Mouse (Mus musculus): ENCODE results near the gene Zbtb46. TPM values are rescaled to one million over a fixed set of nuclear protein-coding genes. Genes with fewer than 3 reads are reported as not detected.

The Zbtb46 gene
- polyA plus RNA-seq, 1 experiment: 9.9 TPM

- no peak for DNase-seq (ENCODE audit: low read depth)
Measured at GRCm38 (mm10) chr2:181409643-181410042, 49.6 kb downstream of the Zbtb46 start.

DNA sequence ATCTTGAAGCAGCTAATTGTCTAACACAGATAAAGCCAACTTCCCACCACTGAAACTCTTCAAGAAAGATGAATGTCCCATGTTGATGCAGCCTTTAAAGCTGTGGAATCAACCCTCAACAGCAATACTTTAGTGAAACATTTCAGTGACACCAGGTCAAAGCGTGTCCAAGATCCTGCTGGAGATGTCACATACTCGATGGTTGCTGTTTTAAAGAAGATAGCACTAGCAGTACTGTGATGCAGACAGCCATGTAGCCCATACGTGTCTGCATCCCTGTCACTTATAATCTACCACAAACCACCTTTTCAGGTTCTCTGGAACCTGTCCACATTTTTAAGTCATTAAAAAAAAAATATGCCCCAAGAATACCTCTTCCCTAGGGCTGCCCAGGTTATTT, 55.5 kb downstream of the Zbtb46 start:
- no peak for DNase-seq (ENCODE audit: low read depth)

GRCm38 (mm10) chr2:181401497-181401896, 57.7 kb downstream of the Zbtb46 start:
- DNase-seq (ENCODE audit: low read depth): no peak

DNA sequence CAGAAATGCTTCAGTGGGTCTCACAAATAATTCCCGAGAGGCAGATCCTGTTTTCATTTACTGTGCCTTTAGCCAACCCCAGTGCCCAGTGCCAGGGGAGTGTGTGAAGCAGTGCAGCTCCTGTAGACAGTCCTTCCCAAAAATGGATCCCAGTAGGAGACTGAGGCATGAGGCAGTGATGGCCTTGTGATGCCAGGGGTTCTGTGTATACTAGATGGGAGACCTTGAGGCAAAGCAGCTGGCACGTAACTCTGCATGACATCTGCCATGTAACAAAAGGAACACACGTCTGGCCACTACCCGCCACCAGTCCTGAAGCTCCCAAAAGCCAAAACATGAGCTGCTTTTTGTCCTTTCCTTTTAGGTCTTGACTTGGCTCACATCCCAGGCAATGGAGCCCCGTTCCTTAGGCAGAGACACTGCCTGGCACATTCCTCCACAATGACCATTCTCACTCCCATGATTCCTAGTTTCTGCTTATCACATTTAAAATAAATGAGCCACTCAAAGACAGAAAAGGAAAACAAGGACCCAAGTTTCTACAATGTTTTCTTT, 61.9 kb downstream of the Zbtb46 start:
- DNase-seq (ENCODE audit: low read depth): no peak

GRCm38 (mm10) chr2:181394086-181394485, 65.1 kb downstream of the Zbtb46 start:
- no peak for DNase-seq (ENCODE audit: low read depth)

DNA sequence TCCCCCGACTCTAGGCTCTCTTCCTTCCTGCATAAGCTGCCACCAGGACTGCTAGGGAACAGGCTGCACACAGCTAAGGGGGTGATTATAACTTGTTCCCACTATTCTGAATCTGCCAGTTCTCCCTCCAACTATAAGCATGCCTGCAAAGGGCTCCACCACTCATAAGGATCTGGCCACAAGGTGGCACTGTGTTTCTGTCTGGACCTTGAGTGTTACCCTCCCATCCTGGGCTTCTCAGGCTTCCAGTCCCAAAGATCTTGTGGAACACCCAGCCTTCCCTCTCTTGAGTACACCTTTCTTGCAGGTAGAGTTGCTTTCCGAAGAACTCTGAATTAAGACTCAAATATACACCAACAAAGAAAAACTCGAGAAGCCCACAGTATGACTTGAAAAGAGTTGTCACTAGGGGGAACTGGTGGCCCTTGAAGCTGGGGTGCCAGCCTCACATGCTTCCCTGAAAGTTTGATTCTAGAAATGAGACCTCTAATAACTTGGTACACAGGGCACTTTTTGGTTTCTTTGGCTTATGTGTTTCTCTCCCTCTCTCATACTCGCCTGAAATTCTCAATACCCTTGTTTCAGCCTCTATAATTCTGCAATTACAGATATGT, 66.5 kb downstream of the Zbtb46 start:
- no peak for DNase-seq (ENCODE audit: low read depth)

- no peak for DNase-seq (ENCODE audit: low read depth)
Measured at GRCm38 (mm10) chr2:181391541-181391940, 67.7 kb downstream of the Zbtb46 start.

DNA sequence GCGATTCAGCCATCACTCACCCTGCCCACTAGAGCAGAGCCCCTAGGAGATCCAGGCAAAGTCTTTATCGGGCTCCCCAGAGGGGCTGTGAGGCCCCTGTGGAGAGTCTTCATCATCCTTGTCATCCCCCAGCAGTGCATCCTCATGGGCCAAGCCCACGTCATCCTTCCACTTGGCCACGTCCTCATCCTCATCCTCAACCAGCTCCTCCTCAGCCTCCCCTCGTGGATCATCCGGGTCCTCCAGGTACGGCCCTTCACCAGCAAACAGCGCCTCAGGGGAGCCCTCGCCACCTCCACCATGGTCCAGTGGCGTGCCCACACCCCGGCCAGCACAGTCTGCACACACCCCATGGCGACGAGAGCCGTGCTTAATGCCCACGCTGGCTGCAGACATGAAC, 68.2 kb downstream of the Zbtb46 start:
- no peak for DNase-seq (ENCODE audit: low read depth)

GRCm38 (mm10) chr2:181390136-181390870, 68.9 kb downstream of the Zbtb46 start:
- no peak for DNase-seq (ENCODE audit: low read depth)

DNA sequence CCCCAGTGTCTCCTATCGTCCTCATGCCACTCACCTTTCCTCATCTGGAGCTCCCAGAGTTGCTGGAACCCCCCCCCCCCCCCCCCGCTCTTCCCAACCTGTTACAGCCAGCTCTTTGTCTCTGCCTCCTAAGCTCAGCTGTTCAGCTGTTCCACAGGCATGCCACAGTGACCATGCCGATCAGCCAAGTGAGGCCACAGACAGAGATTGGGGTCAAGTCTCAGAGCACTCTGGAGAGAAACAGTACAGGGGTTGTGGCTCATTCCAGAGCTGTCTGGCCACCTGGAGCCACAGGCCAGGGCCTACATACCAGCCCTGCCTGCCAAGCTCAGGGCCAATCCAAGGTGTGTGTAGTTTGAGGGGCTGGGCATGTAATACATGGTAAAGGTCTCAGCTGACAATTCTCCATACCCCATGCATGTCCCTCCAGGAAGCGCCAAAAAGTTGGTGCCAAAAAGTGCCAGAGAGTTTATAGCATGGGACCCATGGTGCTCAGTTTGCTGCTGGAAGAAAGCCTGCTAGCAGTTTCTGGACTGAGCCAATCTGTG, 72.5 kb downstream of the Zbtb46 start:
- no peak for DNase-seq (ENCODE audit: low read depth)

DNA sequence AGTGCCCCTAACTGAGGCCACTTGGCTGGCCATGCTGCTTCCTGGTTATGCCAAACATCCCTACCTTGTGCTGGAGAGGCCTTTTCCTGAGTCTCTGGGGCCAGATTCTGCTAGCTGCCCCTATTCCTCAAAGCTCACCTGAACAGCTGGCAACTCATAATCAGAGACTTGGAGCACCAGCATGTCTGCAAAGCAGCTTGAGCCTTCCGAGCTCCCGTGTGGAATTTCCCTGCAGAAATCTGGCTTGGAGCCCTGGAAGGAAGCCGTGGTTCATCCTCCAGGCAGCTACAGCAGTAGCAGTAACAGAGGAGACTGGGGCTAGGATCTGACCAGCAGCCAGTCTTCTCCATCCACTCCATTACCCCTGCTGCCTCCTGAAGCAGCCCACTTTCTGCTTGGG, 73.3 kb downstream of the Zbtb46 start:
- DNase-seq (ENCODE audit: low read depth): no peak

- no peak for DNase-seq (ENCODE audit: low read depth)
Measured at GRCm38 (mm10) chr2:181384919-181385391, 74.3 kb downstream of the Zbtb46 start.

- no peak for DNase-seq (ENCODE audit: low read depth)
Measured at GRCm38 (mm10) chr2:181384463-181384862, 74.8 kb downstream of the Zbtb46 start.

DNA sequence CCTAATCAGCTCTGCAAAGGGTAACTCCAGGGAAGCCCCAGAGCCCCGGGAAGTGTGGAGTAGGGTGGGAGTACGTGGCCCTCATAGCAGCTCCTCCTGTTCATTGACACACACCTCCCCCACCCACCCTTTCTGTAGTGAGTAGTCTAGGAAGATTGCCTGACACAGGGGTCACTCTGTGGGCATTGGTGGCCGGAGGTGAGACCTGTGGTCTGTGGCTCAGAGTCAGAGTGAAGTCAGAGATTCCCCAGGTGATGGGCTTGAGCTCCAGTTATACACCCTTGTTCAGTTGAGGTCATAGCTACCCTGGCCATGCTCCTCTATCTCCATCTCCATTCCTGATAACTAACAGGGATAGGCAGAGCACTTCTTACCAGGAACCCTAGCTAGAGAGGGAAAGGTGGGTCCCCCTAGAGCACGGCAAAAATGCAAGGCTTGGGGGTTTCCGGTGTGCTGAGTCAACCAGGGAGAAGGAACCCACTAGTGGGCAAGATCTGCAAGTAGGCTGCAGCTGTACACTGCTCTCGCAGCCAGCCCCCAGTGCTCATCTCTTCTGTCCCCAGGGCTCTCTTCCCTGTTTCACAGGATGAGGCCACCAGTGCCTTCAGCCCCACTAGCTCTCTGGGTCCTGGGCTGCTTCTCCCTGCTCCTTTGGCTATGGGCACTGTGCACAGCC, 77.5 kb downstream of the Zbtb46 start:
- no peak for DNase-seq (ENCODE audit: low read depth)

- no peak for DNase-seq (ENCODE audit: low read depth)
Measured at GRCm38 (mm10) chr2:181381107-181381506, 78.1 kb downstream of the Zbtb46 start.

DNA sequence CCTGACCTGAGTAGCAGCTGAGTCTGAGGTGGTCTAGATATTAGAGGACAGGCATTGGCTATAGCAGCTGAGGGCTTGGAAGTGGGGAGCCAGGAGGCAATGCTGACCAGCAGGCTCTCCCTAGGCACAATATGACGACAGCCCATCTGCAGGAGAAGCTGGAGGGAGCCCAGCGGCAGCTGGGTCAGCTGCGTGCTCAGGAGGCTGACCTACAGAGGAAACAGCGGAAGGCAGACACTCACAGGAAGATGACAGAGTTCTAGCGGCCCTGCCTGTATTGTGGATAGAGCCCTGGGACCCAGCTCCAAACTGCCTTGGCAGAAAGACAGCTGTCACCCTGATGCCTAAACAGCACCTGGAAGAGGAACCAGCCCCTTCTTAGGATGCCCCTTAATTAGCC, 79.0 kb downstream of the Zbtb46 start:
- no peak for DNase-seq (ENCODE audit: low read depth)

DNA sequence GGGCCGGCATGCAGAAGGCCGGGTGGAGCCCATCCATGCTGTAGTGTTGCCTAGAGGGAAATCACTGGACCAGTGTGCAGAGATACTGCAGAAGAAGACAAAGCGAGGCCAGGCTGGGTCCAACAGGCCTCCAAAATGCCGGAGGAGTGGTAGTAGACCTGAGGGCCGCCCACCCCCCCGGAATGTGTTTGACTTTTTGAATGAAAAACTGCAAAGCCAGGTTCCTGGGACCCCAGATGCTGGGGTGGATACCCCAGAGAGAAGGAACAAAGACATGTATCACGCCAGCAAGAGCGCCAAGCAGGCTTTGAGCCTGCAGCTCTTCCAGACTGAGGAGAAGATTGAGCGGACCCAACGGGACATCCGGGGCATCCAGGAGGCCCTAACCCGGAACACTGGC, 79.4 kb downstream of the Zbtb46 start, which contains the start of gene Lime1:
TSS of gene Lime1 (plus strand) at position 301 of the 400 bp plus-strand sequence.
- DNase-seq (ENCODE audit: low read depth): no peak

GRCm38 (mm10) chr2:181378701-181379100, 80.5 kb downstream of the Zbtb46 start:
- no peak for DNase-seq (ENCODE audit: low read depth)

DNA sequence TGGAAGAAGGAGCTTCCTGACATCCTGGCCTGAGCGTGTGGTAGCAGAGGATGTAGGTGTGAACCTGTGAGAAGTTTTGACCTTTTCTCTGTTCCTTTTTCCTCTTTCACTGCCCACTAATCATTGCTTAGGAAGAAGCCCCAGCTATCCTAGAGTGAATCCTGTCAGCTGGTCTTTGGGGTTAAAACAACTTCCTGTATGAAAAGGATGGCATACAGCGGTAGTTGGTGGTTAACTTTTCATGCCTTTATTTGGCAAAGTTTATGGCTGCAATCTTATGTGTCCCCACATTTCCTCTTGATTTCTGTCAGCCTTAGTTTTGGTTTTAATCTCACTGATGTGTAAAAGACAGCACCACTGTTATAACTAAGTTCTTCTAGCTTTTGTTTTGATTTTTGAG, 82.0 kb downstream of the Zbtb46 start:
- no peak for DNase-seq (ENCODE audit: low read depth)

- no peak for DNase-seq (ENCODE audit: low read depth)
Measured at GRCm38 (mm10) chr2:181375787-181376186, 83.4 kb downstream of the Zbtb46 start.

- DNase-seq (ENCODE audit: low read depth): no peak
Measured at GRCm38 (mm10) chr2:181370001-181370400, 89.2 kb downstream of the Zbtb46 start.

GRCm38 (mm10) chr2:181365655-181366075, 93.6 kb downstream of the Zbtb46 start:
- DNase-seq (ENCODE audit: low read depth): no peak
